Mouse (Mus musculus): ENCODE measurements around the gene Mtmr4. TPM values are rescaled to one million over a fixed set of nuclear protein-coding genes. Genes with fewer than 3 reads are reported as not detected.
A peak's percentile ranks its signal among the peaks of the same experiment; 100 is the strongest.

The Mtmr4 gene
- polyA plus RNA-seq, 1 experiment from 2014 or later: 19.3 TPM

- peaks cover 27% of the 10 kb centered on the region for H3K4me1 ChIP-seq
- no peak for ATAC-seq
These were observed 18.2 kb upstream of the Mtmr4 start for GRCm38 (mm10) chr11:87573751-87574150.

GRCm38 (mm10) chr11:87574520-87575180, 17.3 kb upstream of the Mtmr4 start:
- no peaks in the 10 kb centered on the region for H3K9me3 ChIP-seq (replicated peaks)
- no peak overlapping the region for H3K27ac ChIP-seq
- no peak overlapping the region for H3K4me2 ChIP-seq
- H3K4me3 ChIP-seq: no peak overlapping the region
- H3K27me3 ChIP-seq (replicated peaks): peaks cover 22% of the 10 kb centered on the region
- no peaks in the 10 kb centered on the region for H3K36me3 ChIP-seq
- peaks cover 36% of the 10 kb centered on the region for H3K4me1 ChIP-seq
- ATAC-seq: no peak
- no peak overlapping the region for H3K9ac ChIP-seq
- WGBS (ENCODE audit: insufficient replicate concordance): 67% methylated on average over 21 of the region's 21 CpGs

More at GRCm38 (mm10) chr11:87573751-87574150, 18.2 kb upstream of the Mtmr4 start:
- 62% methylated on average over 7 of the region's 7 CpGs for WGBS (ENCODE audit: insufficient replicate concordance)
- Histone ChIP-seq H3K4me2 (no peak overlapping the region), H3K27ac (no peak overlapping the region), H3K9me3 (replicated peaks) (no peaks in the 10 kb centered on the region), H3K9ac (no peak overlapping the region), H3K27me3 (replicated peaks) (peaks cover 22% of the 10 kb centered on the region), H3K4me3 (no peak overlapping the region), H3K36me3 (no peaks in the 10 kb centered on the region)

GRCm38 (mm10) chr11:87577601-87578248, 14.2 kb upstream of the Mtmr4 start:
- peak overlapping the region; percentile 65; the same call in 1 of the 2 replicates for H3K9ac ChIP-seq
- no peak for ATAC-seq
- no peaks in the 10 kb centered on the region for H3K9me3 ChIP-seq (replicated peaks)
- H3K36me3 ChIP-seq: no peaks in the 10 kb centered on the region
- H3K4me2 ChIP-seq: peak overlapping the region; percentile 86
- peak overlapping the region; percentile 65 for H3K4me3 ChIP-seq
- no peak overlapping the region for H3K27ac ChIP-seq
- 46% methylated on average over 6 of the region's 6 CpGs for WGBS (ENCODE audit: insufficient replicate concordance)
- H3K27me3 ChIP-seq (replicated peaks): peaks cover 35% of the 10 kb centered on the region
- H3K4me1 ChIP-seq: peaks cover 28% of the 10 kb centered on the region

GRCm38 (mm10) chr11:87578249-87578962, 13.6 kb upstream of the Mtmr4 start:
- Histone ChIP-seq H3K27me3 (replicated peaks) (peaks cover 32% of the 10 kb centered on the region), H3K36me3 (no peaks in the 10 kb centered on the region), H3K4me3 (peak overlapping the region; percentile 65), H3K4me2 (peak overlapping the region; percentile 86), H3K9ac (peak overlapping the region; percentile 65), H3K9me3 (replicated peaks) (no peaks in the 10 kb centered on the region), H3K4me1 (peaks cover 28% of the 10 kb centered on the region), H3K27ac (no peak overlapping the region)
- peak; percentile 82 for ATAC-seq
- WGBS (ENCODE audit: insufficient replicate concordance): under 1% methylated on average over 40 of the region's 40 CpGs

- 14% methylated on average over 10 of the region's 10 CpGs for WGBS (ENCODE audit: insufficient replicate concordance)
- peak overlapping the region; percentile 8; the same call in 1 of the 2 replicates for H3K27ac ChIP-seq
These were observed 12.9 kb upstream of the Mtmr4 start for GRCm38 (mm10) chr11:87578963-87579601.

GRCm38 (mm10) chr11:87579713-87580112, 12.2 kb upstream of the Mtmr4 start:
- 50% methylated on average over 1 of the region's 1 CpGs for WGBS (ENCODE audit: insufficient replicate concordance)
- Histone ChIP-seq H3K9ac (peak overlapping the region; percentile 25; the same call in 1 of the 2 replicates), H3K27ac (0 out of 2 replicates have a peak overlapping the region, but pooled peaks have one; percentile 7)

More at GRCm38 (mm10) chr11:87578963-87579601, 12.9 kb upstream of the Mtmr4 start:
- peaks cover 34% of the 10 kb centered on the region for H3K27me3 ChIP-seq (replicated peaks)
- H3K4me1 ChIP-seq: peaks cover 28% of the 10 kb centered on the region
- peak; percentile 58 for ATAC-seq
- H3K36me3 ChIP-seq: no peaks in the 10 kb centered on the region
- peak overlapping the region; percentile 65 for H3K4me3 ChIP-seq
- no peaks in the 10 kb centered on the region for H3K9me3 ChIP-seq (replicated peaks)
- H3K9ac ChIP-seq: peak overlapping the region; percentile 65
- H3K4me2 ChIP-seq: peak overlapping the region; percentile 86

GRCm38 (mm10) chr11:87580543-87581085, 11.3 kb upstream of the Mtmr4 start:
- Histone ChIP-seq H3K4me1 (peaks cover 24% of the 10 kb centered on the region), H3K27me3 (replicated peaks) (peaks cover 34% of the 10 kb centered on the region), H3K27ac (no peak overlapping the region), H3K4me2 (no peak overlapping the region), H3K9ac (no peak overlapping the region), H3K36me3 (no peaks in the 10 kb centered on the region), H3K4me3 (no peak overlapping the region), H3K9me3 (replicated peaks) (no peaks in the 10 kb centered on the region)
- WGBS (ENCODE audit: insufficient replicate concordance): 53% methylated on average over 10 of the region's 10 CpGs
- no peak for ATAC-seq

More at GRCm38 (mm10) chr11:87579713-87580112, 12.2 kb upstream of the Mtmr4 start:
- no peaks in the 10 kb centered on the region for H3K36me3 ChIP-seq
- peaks cover 24% of the 10 kb centered on the region for H3K4me1 ChIP-seq
- H3K27me3 ChIP-seq (replicated peaks): peaks cover 34% of the 10 kb centered on the region
- ATAC-seq: no peak
- no peaks in the 10 kb centered on the region for H3K9me3 ChIP-seq (replicated peaks)
- peak overlapping the region; percentile 86; the same call in 1 of the 2 replicates for H3K4me2 ChIP-seq
- no peak overlapping the region for H3K4me3 ChIP-seq

- 74% methylated on average over 12 of the region's 12 CpGs for WGBS (ENCODE audit: insufficient replicate concordance)
- no peaks in the 10 kb centered on the region for H3K36me3 ChIP-seq
- no peaks in the 10 kb centered on the region for H3K9me3 ChIP-seq (replicated peaks)
- H3K9ac ChIP-seq: no peak overlapping the region
- H3K4me2 ChIP-seq: no peak overlapping the region
- no peak overlapping the region for H3K27ac ChIP-seq
- ATAC-seq: no peak
- peaks cover 34% of the 10 kb centered on the region for H3K27me3 ChIP-seq (replicated peaks)
- no peak overlapping the region for H3K4me3 ChIP-seq
- peaks cover 24% of the 10 kb centered on the region for H3K4me1 ChIP-seq
These were observed 10.6 kb upstream of the Mtmr4 start for GRCm38 (mm10) chr11:87581161-87581865.

GRCm38 (mm10) chr11:87581933-87582710, 9.8 kb upstream of the Mtmr4 start:
- peaks cover 24% of the 10 kb centered on the region for H3K4me1 ChIP-seq
- no peak for ATAC-seq
- H3K27ac ChIP-seq: no peak overlapping the region
- H3K36me3 ChIP-seq: no peaks in the 10 kb centered on the region
- no peak overlapping the region for H3K4me3 ChIP-seq
- no peak overlapping the region for H3K9ac ChIP-seq
- H3K9me3 ChIP-seq (replicated peaks): no peaks in the 10 kb centered on the region
- WGBS (ENCODE audit: insufficient replicate concordance): 69% methylated on average over 8 of the region's 8 CpGs
- H3K27me3 ChIP-seq (replicated peaks): peaks cover 30% of the 10 kb centered on the region
- no peak overlapping the region for H3K4me2 ChIP-seq

- H3K27ac ChIP-seq: no peak overlapping the region
- peaks cover 23% of the 10 kb centered on the region for H3K27me3 ChIP-seq (replicated peaks)
- peaks cover 14% of the 10 kb centered on the region for H3K4me1 ChIP-seq
- no peak overlapping the region for H3K9ac ChIP-seq
- H3K4me3 ChIP-seq: no peak overlapping the region
- no peaks in the 10 kb centered on the region for H3K36me3 ChIP-seq
- 65% methylated on average over 6 of the region's 6 CpGs for WGBS (ENCODE audit: insufficient replicate concordance)
- ATAC-seq: no peak
- no peak overlapping the region for H3K4me2 ChIP-seq
- H3K9me3 ChIP-seq (replicated peaks): no peaks in the 10 kb centered on the region
These were observed 8.5 kb upstream of the Mtmr4 start for GRCm38 (mm10) chr11:87583291-87584034.
